Mouse (Mus musculus): Measurements from ENCODE around the gene Tm9sf4. TPM values are rescaled to one million over a fixed set of nuclear protein-coding genes. Genes with fewer than 3 reads are reported as not detected.

The Tm9sf4 gene
- polyA plus RNA-seq, 1 experiment from 2014 or later: 54.5 TPM

- ATAC-seq (no peak), DNase-seq (ENCODE audit: low spot score) (no peak)
- peaks cover 84% of the 10 kb centered on the region for H3K36me3 ChIP-seq (ENCODE audit: control insufficient read depth, insufficient read depth, low read length)
- H3K27me3 ChIP-seq (replicated peaks; ENCODE audit: control insufficient read depth, insufficient read depth, low read length): no peaks in the 10 kb centered on the region
- no peak overlapping the region for H3K27ac ChIP-seq (ENCODE audit: low read depth, low read length)
- no peaks in the 10 kb centered on the region for H3K4me1 ChIP-seq (ENCODE audit: control insufficient read depth, insufficient read depth, low read length)
- H3K9me3 ChIP-seq (replicated peaks; ENCODE audit: control insufficient read depth, low read length): no peaks in the 10 kb centered on the region
- H3K4me3 ChIP-seq (ENCODE audit: low read depth, low read length): no peak overlapping the region
- WGBS: 98% methylated on average over 3 of the region's 3 CpGs
- H3K9ac ChIP-seq (ENCODE audit: low read length): no peak overlapping the region
- H3K4me2 ChIP-seq (ENCODE audit: low read length): no peak overlapping the region
Measured at GRCm38 (mm10) chr2:153194255-153194654, 33.2 kb downstream of the Tm9sf4 start.

GRCm38 (mm10) chr2:153198485-153198884 lies 37.4 kb downstream of the Tm9sf4 start:
- DNase-seq (ENCODE audit: low spot score) (no peak), ATAC-seq (no peak)
- Histone ChIP-seq H3K4me3 (ENCODE audit: low read depth, low read length) (no peak overlapping the region), H3K36me3 (ENCODE audit: control insufficient read depth, insufficient read depth, low read length) (peaks cover 71% of the 10 kb centered on the region), H3K4me1 (ENCODE audit: control insufficient read depth, insufficient read depth, low read length) (no peaks in the 10 kb centered on the region), H3K27me3 (replicated peaks; ENCODE audit: control insufficient read depth, insufficient read depth, low read length) (no peaks in the 10 kb centered on the region), H3K4me2 (ENCODE audit: low read length) (no peak overlapping the region), H3K9me3 (replicated peaks; ENCODE audit: control insufficient read depth, low read length) (no peaks in the 10 kb centered on the region), H3K9ac (ENCODE audit: low read length) (no peak overlapping the region), H3K27ac (ENCODE audit: low read depth, low read length) (no peak overlapping the region)
- 79% methylated on average over 5 of the region's 5 CpGs for WGBS

- no peaks in the 10 kb centered on the region for H3K9me3 ChIP-seq (replicated peaks; ENCODE audit: control insufficient read depth, low read length)
- no peaks in the 10 kb centered on the region for H3K4me1 ChIP-seq (ENCODE audit: control insufficient read depth, insufficient read depth, low read length)
- H3K4me2 ChIP-seq (ENCODE audit: low read length): no peak overlapping the region
- H3K9ac ChIP-seq (ENCODE audit: low read length): no peak overlapping the region
- DNase-seq (ENCODE audit: low spot score) (no peak), ATAC-seq (no peak)
- H3K4me3 ChIP-seq (ENCODE audit: low read depth, low read length): no peak overlapping the region
- H3K27ac ChIP-seq (ENCODE audit: low read depth, low read length): no peak overlapping the region
- 91% methylated on average over 2 of the region's 2 CpGs for WGBS
- H3K36me3 ChIP-seq (ENCODE audit: control insufficient read depth, insufficient read depth, low read length): peaks cover 73% of the 10 kb centered on the region
- H3K27me3 ChIP-seq (replicated peaks; ENCODE audit: control insufficient read depth, insufficient read depth, low read length): no peaks in the 10 kb centered on the region
Measured at GRCm38 (mm10) chr2:153199114-153199513, 38.0 kb downstream of the Tm9sf4 start.

- Histone ChIP-seq H3K4me1 (ENCODE audit: control insufficient read depth, insufficient read depth, low read length) (no peaks in the 10 kb centered on the region), H3K36me3 (ENCODE audit: control insufficient read depth, insufficient read depth, low read length) (peaks cover 74% of the 10 kb centered on the region), H3K4me3 (ENCODE audit: low read depth, low read length) (no peak overlapping the region), H3K27ac (ENCODE audit: low read depth, low read length) (no peak overlapping the region), H3K27me3 (replicated peaks; ENCODE audit: control insufficient read depth, insufficient read depth, low read length) (no peaks in the 10 kb centered on the region), H3K9me3 (replicated peaks; ENCODE audit: control insufficient read depth, low read length) (no peaks in the 10 kb centered on the region), H3K4me2 (ENCODE audit: low read length) (no peak overlapping the region), H3K9ac (ENCODE audit: low read length) (no peak overlapping the region)
- DNase-seq (ENCODE audit: low spot score) (no peak), ATAC-seq (no peak)
- WGBS: 66% methylated on average over 1 of the region's 1 CpGs
Measured at GRCm38 (mm10) chr2:153202766-153203165, 41.7 kb downstream of the Tm9sf4 start.

GRCm38 (mm10) chr2:153208149-153208548 lies 47.0 kb downstream of the Tm9sf4 start:
- H3K4me2 ChIP-seq (ENCODE audit: low read length): no peak overlapping the region
- H3K36me3 ChIP-seq (ENCODE audit: control insufficient read depth, insufficient read depth, low read length): peaks cover 66% of the 10 kb centered on the region
- no peak overlapping the region for H3K4me3 ChIP-seq (ENCODE audit: low read depth, low read length)
- no peaks in the 10 kb centered on the region for H3K27me3 ChIP-seq (replicated peaks; ENCODE audit: control insufficient read depth, insufficient read depth, low read length)
- ATAC-seq (no peak), DNase-seq (ENCODE audit: low spot score) (no peak)
- no peaks in the 10 kb centered on the region for H3K9me3 ChIP-seq (replicated peaks; ENCODE audit: control insufficient read depth, low read length)
- no peaks in the 10 kb centered on the region for H3K4me1 ChIP-seq (ENCODE audit: control insufficient read depth, insufficient read depth, low read length)
- H3K27ac ChIP-seq (ENCODE audit: low read depth, low read length): no peak overlapping the region
- H3K9ac ChIP-seq (ENCODE audit: low read length): no peak overlapping the region
- WGBS: 88% methylated on average over 2 of the region's 2 CpGs

- no peaks in the 10 kb centered on the region for H3K4me1 ChIP-seq (ENCODE audit: control insufficient read depth, insufficient read depth, low read length)
- H3K9me3 ChIP-seq (replicated peaks; ENCODE audit: control insufficient read depth, low read length): no peaks in the 10 kb centered on the region
- no peak overlapping the region for H3K4me3 ChIP-seq (ENCODE audit: low read depth, low read length)
- no peak overlapping the region for H3K4me2 ChIP-seq (ENCODE audit: low read length)
- H3K9ac ChIP-seq (ENCODE audit: low read length): no peak overlapping the region
- 83% methylated on average over 5 of the region's 5 CpGs for WGBS
- H3K36me3 ChIP-seq (ENCODE audit: control insufficient read depth, insufficient read depth, low read length): peaks cover 58% of the 10 kb centered on the region
- ATAC-seq (no peak), DNase-seq (ENCODE audit: low spot score) (no peak)
- H3K27me3 ChIP-seq (replicated peaks; ENCODE audit: control insufficient read depth, insufficient read depth, low read length): no peaks in the 10 kb centered on the region
- no peak overlapping the region for H3K27ac ChIP-seq (ENCODE audit: low read depth, low read length)
Measured at GRCm38 (mm10) chr2:153209286-153209685, 48.2 kb downstream of the Tm9sf4 start.

- H3K9ac ChIP-seq (ENCODE audit: low read length): no peak overlapping the region
- H3K4me2 ChIP-seq (ENCODE audit: low read length): no peak overlapping the region
Measured at GRCm38 (mm10) chr2:153211451-153211850, 50.3 kb downstream of the Tm9sf4 start.

GRCm38 (mm10) chr2:153213351-153213750 lies 52.2 kb downstream of the Tm9sf4 start:
- H3K9ac ChIP-seq (ENCODE audit: low read length): no peak overlapping the region

More at GRCm38 (mm10) chr2:153211451-153211850, 50.3 kb downstream of the Tm9sf4 start:
- Histone ChIP-seq H3K36me3 (ENCODE audit: control insufficient read depth, insufficient read depth, low read length) (peaks cover 40% of the 10 kb centered on the region), H3K4me1 (ENCODE audit: control insufficient read depth, insufficient read depth, low read length) (no peaks in the 10 kb centered on the region), H3K27me3 (replicated peaks; ENCODE audit: control insufficient read depth, insufficient read depth, low read length) (no peaks in the 10 kb centered on the region), H3K9me3 (replicated peaks; ENCODE audit: control insufficient read depth, low read length) (no peaks in the 10 kb centered on the region), H3K4me3 (ENCODE audit: low read depth, low read length) (no peak overlapping the region), H3K27ac (ENCODE audit: low read depth, low read length) (no peak overlapping the region)
- WGBS: 93% methylated on average over 5 of the region's 5 CpGs
- DNase-seq (ENCODE audit: low spot score): no peak
- ATAC-seq: no peak

GRCm38 (mm10) chr2:153214771-153215259 lies 53.7 kb downstream of the Tm9sf4 start:
- WGBS: 84% methylated on average over 6 of the region's 6 CpGs

More at GRCm38 (mm10) chr2:153213351-153213750, 52.2 kb downstream of the Tm9sf4 start:
- H3K27me3 ChIP-seq (replicated peaks; ENCODE audit: control insufficient read depth, insufficient read depth, low read length): no peaks in the 10 kb centered on the region
- no peaks in the 10 kb centered on the region for H3K9me3 ChIP-seq (replicated peaks; ENCODE audit: control insufficient read depth, low read length)
- no peaks in the 10 kb centered on the region for H3K4me1 ChIP-seq (ENCODE audit: control insufficient read depth, insufficient read depth, low read length)
- no peak overlapping the region for H3K4me2 ChIP-seq (ENCODE audit: low read length)
- no peak overlapping the region for H3K4me3 ChIP-seq (ENCODE audit: low read depth, low read length)
- H3K36me3 ChIP-seq (ENCODE audit: control insufficient read depth, insufficient read depth, low read length): peaks cover 22% of the 10 kb centered on the region
- no peak overlapping the region for H3K27ac ChIP-seq (ENCODE audit: low read depth, low read length)
- WGBS: 92% methylated on average over 4 of the region's 4 CpGs
- no peak for DNase-seq (ENCODE audit: low spot score)
- no peak for ATAC-seq

More at GRCm38 (mm10) chr2:153214771-153215259, 53.7 kb downstream of the Tm9sf4 start:
- Histone ChIP-seq H3K27me3 (replicated peaks; ENCODE audit: control insufficient read depth, insufficient read depth, low read length) (no peaks in the 10 kb centered on the region), H3K4me3 (ENCODE audit: low read depth, low read length) (no peak overlapping the region), H3K9ac (ENCODE audit: low read length) (no peak overlapping the region), H3K4me1 (ENCODE audit: control insufficient read depth, insufficient read depth, low read length) (no peaks in the 10 kb centered on the region), H3K9me3 (replicated peaks; ENCODE audit: control insufficient read depth, low read length) (no peaks in the 10 kb centered on the region), H3K36me3 (ENCODE audit: control insufficient read depth, insufficient read depth, low read length) (peaks cover 7% of the 10 kb centered on the region), H3K4me2 (ENCODE audit: low read length) (no peak overlapping the region), H3K27ac (ENCODE audit: low read depth, low read length) (no peak overlapping the region)
- ATAC-seq (no peak), DNase-seq (ENCODE audit: low spot score) (no peak)

Data from forebrain, embryonic 14.5 days (tissue).